Mouse (Mus musculus) midbrain, embryonic 14.5 days (tissue): Measurements from ENCODE around the gene Wdr82. TPM values are rescaled to one million over a fixed set of nuclear protein-coding genes. Genes with fewer than 3 reads are reported as not detected.

Experiments
- ATAC-seq: fragments of 200-750 bp; cut with Nextera tagmentation; 2 replicates; pipeline ENCODE4 v1.8.0; 2017; ENCODE audit warnings: moderate number of reproducible peaks, moderate library complexity; ENCODE audit not compliant: low FRiP score, low TSS enrichment
- DNase-seq: peaks from one replicate; pipeline ENCODE4 v3.0.0-alpha.2; 2015
- H3K27ac ChIP-seq: fragments of 300-500 bp; sonication (generic); replicated peaks from 2 replicates; pipeline ENCODE4 v1.5.1; 2014; ENCODE audit warnings: mild to moderate bottlenecking, low read depth, low read length, moderate library complexity
- H3K27me3 ChIP-seq: fragments of 300-500 bp; sonication (generic); 2 replicates; pipeline ENCODE4 v1.6.1; 2014; ENCODE audit warnings: low read length, control low read depth, mixed read lengths; ENCODE audit not compliant: control insufficient read depth, insufficient read depth
- H3K36me3 ChIP-seq: fragments of 300-500 bp; sonication (generic); 2 replicates; pipeline ENCODE4 v1.6.1; 2014; ENCODE audit warnings: low read length, control low read depth; ENCODE audit not compliant: control insufficient read depth, insufficient read depth
- H3K4me1 ChIP-seq: fragments of 300-500 bp; sonication (generic); 2 replicates; pipeline ENCODE4 v1.6.1; 2014; ENCODE audit warnings: mild to moderate bottlenecking, antibody characterized with exemption, low read length, control low read depth; ENCODE audit not compliant: control insufficient read depth, insufficient read depth
- H3K4me2 ChIP-seq: fragments of 300-500 bp; sonication (generic); 2 replicates; pipeline ENCODE4 v1.6.1; 2014; ENCODE audit warnings: mild to moderate bottlenecking, low read length, moderate library complexity
- H3K4me3 ChIP-seq: fragments of 300-500 bp; sonication (generic); replicated peaks from 2 replicates; pipeline ENCODE4 v1.5.1; 2014; ENCODE audit warnings: low read depth, low read length
- H3K9ac ChIP-seq: fragments of 300-500 bp; sonication (generic); replicated peaks from 2 replicates; pipeline ENCODE4 v1.6.1; 2014; ENCODE audit warnings: mild to moderate bottlenecking, low read length, moderate library complexity
- H3K9me3 ChIP-seq: fragments of 300-500 bp; sonication (generic); 2 replicates; pipeline ENCODE4 v1.6.1; 2016; ENCODE audit warnings: low read length, control low read depth, mixed read lengths; ENCODE audit not compliant: control insufficient read depth
- WGBS: fragments of 180-500 bp; shearing (Covaris S2); extraction: QIAGEN DNeasy Blood & Tissue Kit; methylation state at CpG from one replicate; pipeline ENCODE4 v1.1.7; 2014; 5-methylcytosine and 5-hydroxymethylcytosine counted together
- polyA plus RNA-seq: library from polyadenylated mRNA; unstranded; fragments of >200 nt; fragmentation: Nextera tagmentation; extraction: Ambion mirVana; gene quantifications from 2 replicates; pipeline ENCODE4 v1.2.1, GENCODE M21; 2014

The Wdr82 gene
- polyA plus RNA-seq, 1 experiment from 2014 or later = 54.0 TPM

DNA sequence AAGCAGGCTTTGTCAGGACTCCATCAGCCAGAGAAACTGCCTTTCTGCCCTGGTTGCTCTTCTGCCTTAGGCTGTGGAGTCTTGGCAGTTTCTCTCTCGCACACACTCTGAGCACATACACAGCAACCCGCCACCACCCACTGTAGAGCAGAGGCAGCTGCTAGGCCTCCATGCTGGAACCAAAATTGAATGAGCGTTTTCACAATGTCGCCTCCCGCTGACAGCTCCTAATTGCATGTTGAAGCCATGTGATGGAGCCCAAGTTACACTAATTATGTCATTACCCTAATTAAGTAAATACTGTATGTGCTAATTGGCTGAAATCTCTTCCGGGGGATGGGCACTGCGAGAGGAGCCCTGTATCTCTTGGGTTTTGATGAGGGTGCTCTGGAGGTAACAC, 26.6 kb upstream of the Wdr82 start:
- H3K4me2 ChIP-seq = no peak overlapping the region
- peaks cover 15% of the 10 kb centered on the region for H3K4me1 ChIP-seq
- no peaks in the 10 kb centered on the region for H3K27me3 ChIP-seq
- DNase-seq = peak; percentile 18
- H3K4me3 ChIP-seq = no peak overlapping the region
- WGBS = 79% methylated on average over 7 of the region's 7 CpGs
- no peaks in the 10 kb centered on the region for H3K9me3 ChIP-seq
- ATAC-seq = no peak
- no peak overlapping the region for H3K9ac ChIP-seq
- H3K27ac ChIP-seq = no peak overlapping the region
- H3K36me3 ChIP-seq = no peaks in the 10 kb centered on the region

- Histone ChIP-seq H3K4me2 (no peak overlapping the region), H3K9ac (no peak overlapping the region), H3K9me3 (no peaks in the 10 kb centered on the region), H3K36me3 (peaks cover 6% of the 10 kb centered on the region; the same call in 1 of the 2 replicates), H3K4me1 (peaks cover 20% of the 10 kb centered on the region), H3K27ac (no peak overlapping the region), H3K4me3 (no peak overlapping the region), H3K27me3 (no peaks in the 10 kb centered on the region)
- 86% methylated on average over 2 of the region's 2 CpGs for WGBS
- DNase-seq = no peak
- no peak for ATAC-seq
Measured at GRCm38 (mm10) chr9:106145582-106145981, 25.1 kb upstream of the Wdr82 start.

GRCm38 (mm10) chr9:106147281-106147680, 23.4 kb upstream of the Wdr82 start:
- H3K4me2 ChIP-seq = peak overlapping the region; percentile 91
- H3K27ac ChIP-seq = peak overlapping the region; percentile 98
- peaks cover 20% of the 10 kb centered on the region for H3K36me3 ChIP-seq
- ATAC-seq (no peak), DNase-seq (no peak)
- no peaks in the 10 kb centered on the region for H3K27me3 ChIP-seq
- peak overlapping the region; percentile 86 for H3K4me3 ChIP-seq
- H3K4me1 ChIP-seq = peaks cover 28% of the 10 kb centered on the region
- 31% methylated on average over 5 of the region's 5 CpGs for WGBS
- H3K9me3 ChIP-seq = no peaks in the 10 kb centered on the region
- peak overlapping the region; percentile 98 for H3K9ac ChIP-seq

GRCm38 (mm10) chr9:106147851-106148431, 22.8 kb upstream of the Wdr82 start:
- Histone ChIP-seq H3K4me2 (peak overlapping the region; percentile 91), H3K9me3 (no peaks in the 10 kb centered on the region), H3K27me3 (no peaks in the 10 kb centered on the region), H3K4me1 (peaks cover 28% of the 10 kb centered on the region), H3K36me3 (peaks cover 27% of the 10 kb centered on the region), H3K9ac (peak overlapping the region; percentile 98), H3K27ac (peak overlapping the region; percentile 98), H3K4me3 (peak overlapping the region; percentile 86)
- 3% methylated on average over 8 of the region's 10 CpGs for WGBS
- ATAC-seq = peak; percentile 71
- DNase-seq = peak; percentile 80

DNA sequence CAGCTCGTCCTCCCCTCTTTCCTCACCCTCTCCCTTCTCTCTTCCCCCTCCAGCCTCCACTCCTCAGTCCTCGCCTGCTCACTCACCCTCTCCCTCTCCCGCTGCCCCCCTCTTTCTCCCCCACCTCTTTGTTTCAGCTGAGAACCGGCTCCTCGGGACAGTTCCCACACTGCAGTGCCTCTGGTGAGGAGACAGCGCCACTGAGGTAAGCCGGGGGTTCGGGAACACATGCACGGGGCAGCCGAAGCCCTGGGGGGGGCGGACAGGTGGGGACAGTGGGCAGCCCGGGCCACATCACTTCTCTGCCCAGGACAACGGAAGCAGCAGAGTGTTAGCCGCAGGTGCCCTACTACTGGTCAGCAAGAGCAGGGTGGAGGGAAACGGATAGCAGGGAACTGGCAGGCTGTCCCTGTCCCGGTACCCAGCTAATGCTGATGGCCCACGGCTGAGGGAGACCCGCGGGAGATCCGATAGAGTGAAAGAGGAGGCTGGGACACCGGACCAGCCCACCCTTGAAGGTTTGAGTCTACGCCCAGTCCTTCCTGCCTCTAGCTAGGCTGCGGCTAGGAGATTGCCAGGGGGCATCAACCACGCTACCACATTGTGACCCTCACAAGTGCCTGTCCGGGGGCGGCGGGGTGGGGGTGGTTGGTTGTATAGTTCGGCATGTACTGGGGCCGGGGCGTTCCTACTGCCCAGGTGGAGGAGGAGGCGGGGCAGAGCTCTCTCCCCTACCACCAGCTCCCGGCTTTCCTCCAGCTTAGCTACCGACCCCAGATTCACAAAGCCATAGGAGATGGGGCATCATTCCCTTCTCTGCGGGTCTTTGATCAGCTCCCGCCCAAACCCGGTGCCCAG, 22.0 kb upstream of the Wdr82 start:
- under 1% methylated on average over 36 of the region's 36 CpGs for WGBS

DNA sequence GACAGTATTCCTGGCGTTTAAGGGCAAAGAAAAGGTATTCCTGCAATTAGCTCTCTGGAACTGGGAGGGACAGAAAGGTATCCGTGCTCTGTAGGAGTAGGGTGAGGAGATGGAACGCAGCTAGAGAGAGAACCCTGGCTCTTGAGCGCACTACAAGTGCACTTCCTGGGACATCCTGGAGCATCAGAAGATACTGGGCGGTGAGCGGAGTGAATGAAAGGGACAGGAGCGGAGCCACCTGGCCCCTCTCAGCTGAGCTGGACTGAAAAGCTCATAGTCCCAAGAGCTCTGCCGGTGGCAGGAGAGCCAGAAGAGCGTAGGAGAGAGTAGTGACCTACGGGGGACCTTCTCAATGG, 21.4 kb upstream of the Wdr82 start:
- peak; percentile 54 for DNase-seq
- no peak for ATAC-seq
- H3K4me2 ChIP-seq = peak overlapping the region; percentile 91
- 5% methylated on average over 10 of the region's 10 CpGs for WGBS
- peak overlapping the region; percentile 98 for H3K9ac ChIP-seq
- peaks cover 41% of the 10 kb centered on the region for H3K36me3 ChIP-seq
- peak overlapping the region; percentile 98 for H3K27ac ChIP-seq
- H3K9me3 ChIP-seq = no peaks in the 10 kb centered on the region
- peaks cover 28% of the 10 kb centered on the region for H3K4me1 ChIP-seq
- H3K4me3 ChIP-seq = peak overlapping the region; percentile 86
- H3K27me3 ChIP-seq = no peaks in the 10 kb centered on the region

More for the DNA sequence above, 22.0 kb upstream of the Wdr82 start:
- Histone ChIP-seq H3K4me3 (peak overlapping the region; percentile 86), H3K9me3 (no peaks in the 10 kb centered on the region), H3K4me2 (peak overlapping the region; percentile 91), H3K27me3 (no peaks in the 10 kb centered on the region), H3K36me3 (peaks cover 35% of the 10 kb centered on the region), H3K27ac (peak overlapping the region; percentile 98), H3K4me1 (peaks cover 28% of the 10 kb centered on the region), H3K9ac (peak overlapping the region; percentile 98)
- peak; percentile 76 for ATAC-seq
- DNase-seq = peak; percentile 83

DNA sequence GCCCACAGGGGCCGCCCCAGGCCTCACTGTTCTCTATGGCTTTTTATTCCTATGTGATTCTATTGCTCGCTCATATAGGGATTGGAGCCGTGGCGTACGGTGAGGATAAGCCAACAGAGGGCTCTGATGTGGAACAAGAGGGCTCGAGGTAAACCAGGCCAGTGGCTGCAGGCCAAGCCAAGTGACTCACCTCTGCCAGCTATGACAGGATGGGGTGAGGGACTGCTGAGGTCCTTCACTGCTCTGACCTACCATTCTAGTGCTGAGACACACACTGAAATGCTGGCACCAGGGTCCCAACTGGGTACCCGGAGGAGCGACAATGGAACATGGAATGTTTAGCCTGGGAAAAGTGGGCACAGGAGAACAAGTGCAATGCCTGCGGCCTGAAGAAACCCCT, 16.6 kb upstream of the Wdr82 start:
- H3K27me3 ChIP-seq = no peaks in the 10 kb centered on the region
- peaks cover 23% of the 10 kb centered on the region for H3K4me1 ChIP-seq
- 90% methylated on average over 9 of the region's 9 CpGs for WGBS
- H3K27ac ChIP-seq = peak overlapping the region; percentile 68; the same call in 1 of the 2 replicates
- H3K4me2 ChIP-seq = no peak overlapping the region
- H3K4me3 ChIP-seq = no peak overlapping the region
- no peaks in the 10 kb centered on the region for H3K9me3 ChIP-seq
- ATAC-seq (no peak), DNase-seq (no peak)
- H3K9ac ChIP-seq = no peak overlapping the region
- peaks cover 49% of the 10 kb centered on the region for H3K36me3 ChIP-seq

DNA sequence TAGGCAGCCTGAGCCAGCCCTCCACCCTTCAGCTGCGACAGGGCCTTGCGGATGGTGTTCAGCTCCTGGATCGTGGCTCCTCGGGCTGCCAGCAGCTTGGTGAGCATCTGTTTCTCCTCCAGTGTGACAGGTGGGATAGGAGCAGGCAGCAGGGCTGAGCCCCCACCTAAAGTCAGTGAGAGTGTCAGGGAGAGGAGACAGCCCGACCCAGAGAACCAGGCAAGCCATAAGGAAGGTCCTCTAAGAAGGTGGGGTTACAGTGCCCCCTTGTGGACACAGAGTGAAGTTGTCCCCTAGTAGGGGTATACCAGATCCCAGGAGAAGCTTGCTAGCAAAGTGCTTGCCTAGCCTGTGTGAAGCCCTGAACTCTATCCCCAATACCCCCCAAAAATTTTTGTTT, 14.3 kb upstream of the Wdr82 start:
- H3K4me3 ChIP-seq = no peak overlapping the region
- H3K4me2 ChIP-seq = no peak overlapping the region
- H3K9me3 ChIP-seq = no peaks in the 10 kb centered on the region
- 40% methylated on average over 5 of the region's 5 CpGs for WGBS
- ATAC-seq (peak; percentile 53), DNase-seq (peak; percentile 92)
- peaks cover 13% of the 10 kb centered on the region; the same call in 1 of the 2 replicates for H3K4me1 ChIP-seq
- peaks cover 35% of the 10 kb centered on the region for H3K36me3 ChIP-seq
- H3K27ac ChIP-seq = peak overlapping the region; percentile 68
- no peak overlapping the region for H3K9ac ChIP-seq
- H3K27me3 ChIP-seq = no peaks in the 10 kb centered on the region
